Mouse (Mus musculus) hindbrain, embryonic 12.5 days (tissue): ENCODE measurements at regions not wholly inside any gene's neighbourhood (a gene's known extent, or its start where the extent isn't known, plus 50 kb on each side); places are given as distances from the start of the nearest gene placed in this dataset.

ENCODE experiments used
- ATAC-seq: fragments of 200-750 bp; cut with Nextera tagmentation; 2 replicates; pipeline ENCODE4 v1.8.0; 2017; ENCODE audit warnings: moderate TSS enrichment; ENCODE audit not compliant: low FRiP score
- H3K27ac ChIP-seq: fragments of 300-500 bp; sonication (generic); 2 replicates; pipeline ENCODE4 v1.5.1; 2016; ENCODE audit warnings: mild to moderate bottlenecking
- H3K27me3 ChIP-seq: fragments of 300-500 bp; sonication (generic); 2 replicates; pipeline ENCODE4 v1.6.1; 2016; ENCODE audit warnings: mild to moderate bottlenecking
- H3K36me3 ChIP-seq: fragments of 300-500 bp; sonication (generic); 2 replicates; pipeline ENCODE4 v1.6.1; 2016; ENCODE audit warnings: mild to moderate bottlenecking
- H3K4me1 ChIP-seq: fragments of 300-500 bp; sonication (generic); 2 replicates; pipeline ENCODE4 v1.6.1; 2016
- H3K4me2 ChIP-seq: fragments of 300-500 bp; sonication (generic); replicated peaks from 2 replicates; pipeline ENCODE4 v1.6.1; 2016; ENCODE audit warnings: mild to moderate bottlenecking
- H3K4me3 ChIP-seq: fragments of 300-500 bp; sonication (generic); 2 replicates; pipeline ENCODE4 v1.5.1; 2016; ENCODE audit warnings: mild to moderate bottlenecking
- H3K9ac ChIP-seq: fragments of 300-500 bp; sonication (generic); 2 replicates; pipeline ENCODE4 v1.6.1; 2016; ENCODE audit warnings: mild to moderate bottlenecking, moderate library complexity
- H3K9me3 ChIP-seq: fragments of 300-500 bp; sonication (generic); replicated peaks from 2 replicates; pipeline ENCODE4 v1.6.1; 2016; ENCODE audit warnings: mild to moderate bottlenecking
- WGBS: fragments of 180-500 bp; shearing (Covaris S2); methylation state at CpG from one replicate; pipeline ENCODE4 v1.1.7; 2016; 5-methylcytosine and 5-hydroxymethylcytosine counted together

DNA sequence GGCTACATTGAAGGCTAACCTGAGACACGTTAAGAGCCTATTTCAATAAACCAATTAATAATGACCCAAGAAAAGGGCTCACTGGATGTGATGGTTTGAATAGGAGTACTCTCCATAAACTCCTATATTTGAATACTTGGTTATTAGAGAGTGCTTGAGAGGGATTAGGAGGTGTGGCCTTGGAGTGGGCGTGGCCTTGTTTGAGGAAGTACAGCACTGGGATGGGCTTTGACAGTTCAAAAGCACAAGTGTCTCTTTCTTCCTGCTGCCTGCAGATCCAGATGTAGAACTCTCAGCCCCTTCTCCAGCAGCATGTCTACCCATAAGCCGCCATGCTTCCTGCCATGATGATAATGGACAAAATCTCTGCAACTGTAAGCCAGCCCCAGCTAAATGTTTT, 89.7 kb upstream of the Wnt4 start:
- peaks cover 3% of the 10 kb centered on the region; the same call in 1 of the 2 replicates for H3K27me3 ChIP-seq
- no peaks in the 10 kb centered on the region for H3K9me3 ChIP-seq
- no peak for ATAC-seq
- no peak overlapping the region for H3K4me2 ChIP-seq
- no peak overlapping the region for H3K4me3 ChIP-seq
- no peak overlapping the region for H3K9ac ChIP-seq
- H3K4me1 ChIP-seq = peaks cover 11% of the 10 kb centered on the region; the same call in 1 of the 2 replicates
- 83% methylated on average over 3 of the region's 3 CpGs for WGBS
- H3K27ac ChIP-seq = no peak overlapping the region
- H3K36me3 ChIP-seq = no peaks in the 10 kb centered on the region

DNA sequence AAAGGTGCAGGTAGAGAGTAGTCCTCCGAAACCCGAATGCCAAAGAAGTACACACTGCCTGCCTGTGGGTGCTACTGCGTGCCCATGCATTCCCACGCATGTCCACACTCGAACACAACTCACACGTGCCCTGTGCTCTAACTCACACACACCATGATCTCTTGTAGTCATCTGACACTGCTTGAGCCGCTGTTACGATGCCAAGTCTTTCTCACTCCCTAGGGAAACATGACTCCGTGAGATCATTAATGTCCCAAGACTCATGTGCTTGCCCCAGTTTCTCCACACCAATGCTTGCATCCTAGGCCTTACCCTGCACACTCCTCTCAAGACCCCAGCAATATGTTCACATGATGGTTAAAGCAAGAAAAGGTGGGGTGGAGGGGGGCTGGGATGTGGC, 90.2 kb upstream of the Wnt4 start:
- Histone ChIP-seq H3K27me3 (peaks cover 3% of the 10 kb centered on the region; the same call in 1 of the 2 replicates), H3K4me1 (peaks cover 11% of the 10 kb centered on the region; the same call in 1 of the 2 replicates), H3K36me3 (no peaks in the 10 kb centered on the region), H3K9ac (no peak overlapping the region), H3K4me2 (no peak overlapping the region), H3K9me3 (no peaks in the 10 kb centered on the region), H3K4me3 (no peak overlapping the region), H3K27ac (no peak overlapping the region)
- ATAC-seq = no peak
- WGBS = 90% methylated on average over 9 of the region's 9 CpGs

DNA sequence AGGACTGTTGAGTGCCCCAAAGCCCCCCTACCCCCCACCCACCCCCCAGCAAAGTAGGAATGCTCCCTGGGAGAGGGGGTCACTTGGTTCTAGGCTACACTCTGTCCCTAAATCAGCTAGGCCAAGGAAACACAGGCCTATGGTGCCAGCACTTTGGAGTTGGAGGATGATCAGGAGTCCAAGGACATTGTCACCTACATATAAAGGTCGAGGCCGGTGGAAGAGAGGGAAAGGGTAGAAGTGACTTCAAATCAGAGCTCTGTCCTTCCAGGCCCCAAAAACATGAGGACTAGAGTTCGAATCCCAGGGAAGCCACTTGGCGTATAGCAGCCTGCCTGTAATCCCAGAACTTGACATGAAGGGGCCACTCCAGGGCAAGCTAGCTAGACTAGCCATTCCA, 92.3 kb upstream of the Wnt4 start:
- Histone ChIP-seq H3K27me3 (peaks cover 3% of the 10 kb centered on the region; the same call in 1 of the 2 replicates), H3K4me1 (peaks cover 11% of the 10 kb centered on the region; the same call in 1 of the 2 replicates), H3K4me3 (no peak overlapping the region), H3K4me2 (no peak overlapping the region), H3K36me3 (no peaks in the 10 kb centered on the region), H3K27ac (no peak overlapping the region), H3K9me3 (no peaks in the 10 kb centered on the region), H3K9ac (no peak overlapping the region)
- 88% methylated on average over 4 of the region's 4 CpGs for WGBS
- no peak for ATAC-seq

DNA sequence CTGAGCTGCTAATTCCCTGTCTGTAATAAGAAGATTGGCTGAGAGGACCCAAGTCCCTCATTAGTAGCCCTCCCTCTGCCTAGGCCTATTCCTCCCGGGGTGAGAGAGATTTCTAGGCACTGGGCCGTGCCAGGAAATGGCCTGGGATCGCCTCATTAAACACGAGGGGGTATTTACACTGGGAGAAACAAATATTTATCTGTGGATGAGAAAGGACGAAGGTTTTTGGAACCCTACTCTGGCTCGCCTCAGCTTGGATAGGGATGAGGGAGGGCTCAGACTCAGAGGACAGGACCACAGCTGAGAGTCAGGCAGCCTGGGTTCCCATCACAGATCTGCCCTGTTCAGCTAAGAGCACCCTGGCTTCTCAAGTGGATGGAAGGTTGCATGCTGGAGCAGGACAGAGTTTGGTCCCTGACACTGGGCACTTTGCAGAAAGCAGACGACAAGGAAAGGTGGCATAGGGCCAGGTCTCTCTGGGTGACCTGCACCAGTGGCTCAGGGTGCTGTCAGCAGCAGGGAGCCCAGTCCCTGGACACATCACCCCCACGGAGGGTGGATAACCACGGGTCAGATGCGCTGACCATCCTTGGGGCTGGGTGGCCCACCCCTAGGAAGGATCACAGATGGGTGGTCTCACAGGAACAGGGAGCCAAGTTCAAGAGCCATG, 94.0 kb upstream of the Wnt4 start:
- 66% methylated on average over 10 of the region's 10 CpGs for WGBS
- no peak for ATAC-seq
- no peaks in the 10 kb centered on the region; the same call in 1 of the 2 replicates for H3K27me3 ChIP-seq
- H3K4me3 ChIP-seq = no peak overlapping the region
- H3K27ac ChIP-seq = no peak overlapping the region
- H3K4me1 ChIP-seq = peaks cover 11% of the 10 kb centered on the region; the same call in 1 of the 2 replicates
- no peak overlapping the region for H3K9ac ChIP-seq
- H3K9me3 ChIP-seq = no peaks in the 10 kb centered on the region
- no peaks in the 10 kb centered on the region for H3K36me3 ChIP-seq
- no peak overlapping the region for H3K4me2 ChIP-seq

- no peak for ATAC-seq
- 84% methylated on average over 14 of the region's 14 CpGs for WGBS
- Histone ChIP-seq H3K27me3 (no peaks in the 10 kb centered on the region; the same call in 1 of the 2 replicates), H3K4me2 (no peak overlapping the region), H3K27ac (no peak overlapping the region), H3K4me3 (no peak overlapping the region), H3K4me1 (peaks cover 11% of the 10 kb centered on the region; the same call in 1 of the 2 replicates), H3K9me3 (no peaks in the 10 kb centered on the region), H3K36me3 (no peaks in the 10 kb centered on the region), H3K9ac (no peak overlapping the region)
These were observed 94.7 kb upstream of the Wnt4 start for GRCm38 (mm10) chr4:137182547-137182946.

GRCm38 (mm10) chr4:137181252-137181651, 96.0 kb upstream of the Wnt4 start:
- Histone ChIP-seq H3K9me3 (no peaks in the 10 kb centered on the region), H3K27ac (no peak overlapping the region)

DNA sequence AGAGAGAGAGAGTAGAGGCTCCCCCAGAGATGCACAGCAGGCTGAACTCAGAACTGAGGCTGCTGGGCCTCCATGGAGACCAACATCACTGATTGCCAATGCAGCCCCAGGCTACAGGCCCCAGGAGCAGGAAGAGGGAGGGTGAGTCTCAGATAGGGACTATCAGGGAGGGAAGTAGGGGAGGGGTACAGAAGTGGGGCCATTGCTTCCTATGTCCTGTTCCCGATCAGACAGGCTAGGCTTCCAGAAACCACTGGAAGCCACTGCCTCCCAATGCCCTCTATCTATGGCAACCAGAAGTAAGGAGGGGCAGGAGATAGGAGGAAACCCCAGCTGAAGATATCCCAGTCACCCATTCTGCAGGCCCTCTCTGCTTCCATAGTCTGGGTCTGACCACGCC, 97.2 kb upstream of the Wnt4 start:
- Histone ChIP-seq H3K36me3 (no peaks in the 10 kb centered on the region), H3K4me3 (no peak overlapping the region), H3K27ac (no peak overlapping the region), H3K4me2 (no peak overlapping the region), H3K9me3 (no peaks in the 10 kb centered on the region), H3K9ac (no peak overlapping the region), H3K27me3 (no peaks in the 10 kb centered on the region; the same call in 1 of the 2 replicates), H3K4me1 (peaks cover 11% of the 10 kb centered on the region; the same call in 1 of the 2 replicates)
- WGBS = 70% methylated on average over 2 of the region's 2 CpGs
- ATAC-seq = no peak

More at GRCm38 (mm10) chr4:137181252-137181651, 96.0 kb upstream of the Wnt4 start:
- no peaks in the 10 kb centered on the region; the same call in 1 of the 2 replicates for H3K27me3 ChIP-seq
- no peak for ATAC-seq
- no peak overlapping the region for H3K9ac ChIP-seq
- H3K4me3 ChIP-seq = no peak overlapping the region
- H3K36me3 ChIP-seq = no peaks in the 10 kb centered on the region
- H3K4me2 ChIP-seq = no peak overlapping the region
- WGBS = 62% methylated on average over 8 of the region's 8 CpGs
- H3K4me1 ChIP-seq = peaks cover 11% of the 10 kb centered on the region; the same call in 1 of the 2 replicates

- no peaks in the 10 kb centered on the region; the same call in 1 of the 2 replicates for H3K27me3 ChIP-seq
- H3K4me2 ChIP-seq = no peak overlapping the region
- no peaks in the 10 kb centered on the region for H3K9me3 ChIP-seq
- no peaks in the 10 kb centered on the region for H3K36me3 ChIP-seq
- H3K4me3 ChIP-seq = no peak overlapping the region
- no peak overlapping the region for H3K27ac ChIP-seq
- H3K4me1 ChIP-seq = 0 out of 2 replicates have a peak, but pooled peaks cover 3% of the 10 kb centered on the region
- no peak overlapping the region for H3K9ac ChIP-seq
- 79% methylated on average over 3 of the region's 3 CpGs for WGBS
- no peak for ATAC-seq
These were observed 98.5 kb upstream of the Wnt4 start for GRCm38 (mm10) chr4:137178833-137179232.

GRCm38 (mm10) chr4:137164933-137165332, 112.4 kb upstream of the Wnt4 start:
- WGBS = 38% methylated on average over 9 of the region's 9 CpGs
- H3K9me3 ChIP-seq = no peaks in the 10 kb centered on the region
- H3K4me2 ChIP-seq = peak overlapping the region; percentile 32
- H3K36me3 ChIP-seq = no peaks in the 10 kb centered on the region
- H3K4me3 ChIP-seq = peak overlapping the region; percentile 15; the same call in 1 of the 2 replicates
- no peak overlapping the region for H3K9ac ChIP-seq
- no peak overlapping the region for H3K27ac ChIP-seq
- ATAC-seq = no peak
- peaks cover 2% of the 10 kb centered on the region; the same call in 1 of the 2 replicates for H3K4me1 ChIP-seq
- peaks cover 26% of the 10 kb centered on the region for H3K27me3 ChIP-seq

- Histone ChIP-seq H3K9me3 (no peaks in the 10 kb centered on the region), H3K27me3 (peaks cover 26% of the 10 kb centered on the region), H3K4me1 (peaks cover 2% of the 10 kb centered on the region; the same call in 1 of the 2 replicates), H3K4me2 (peak overlapping the region; percentile 32), H3K4me3 (peak overlapping the region; percentile 15; the same call in 1 of the 2 replicates), H3K36me3 (no peaks in the 10 kb centered on the region), H3K9ac (no peak overlapping the region), H3K27ac (no peak overlapping the region)
- WGBS = 5% methylated on average over 12 of the region's 12 CpGs
- ATAC-seq = no peak
These were observed 112.9 kb upstream of the Wnt4 start for GRCm38 (mm10) chr4:137164429-137164828.

DNA sequence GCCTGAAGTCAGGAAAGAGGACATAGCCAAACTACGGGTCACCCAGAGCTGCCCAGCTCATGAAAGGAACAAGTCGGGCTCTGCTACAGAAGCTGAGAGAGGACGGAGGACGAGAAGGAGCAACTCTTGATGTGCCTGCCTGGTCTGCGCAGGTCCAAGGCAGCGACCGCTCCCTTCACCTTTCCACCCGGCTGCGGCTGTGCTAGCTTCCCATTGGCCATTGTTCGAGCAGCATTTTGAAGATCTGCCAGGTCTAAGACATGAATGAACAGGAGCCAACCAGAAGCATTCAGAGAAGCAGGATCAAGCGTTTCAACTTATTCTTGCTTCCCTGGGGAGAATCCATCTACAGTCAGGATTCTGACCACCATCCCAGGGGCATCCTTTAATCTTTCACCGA, 113.3 kb upstream of the Wnt4 start:
- ATAC-seq = no peak
- Histone ChIP-seq H3K4me2 (no peak overlapping the region), H3K9me3 (no peaks in the 10 kb centered on the region), H3K9ac (no peak overlapping the region), H3K36me3 (no peaks in the 10 kb centered on the region), H3K4me3 (no peak overlapping the region), H3K4me1 (peaks cover 2% of the 10 kb centered on the region; the same call in 1 of the 2 replicates), H3K27me3 (peaks cover 26% of the 10 kb centered on the region), H3K27ac (no peak overlapping the region)
- 70% methylated on average over 12 of the region's 12 CpGs for WGBS

DNA sequence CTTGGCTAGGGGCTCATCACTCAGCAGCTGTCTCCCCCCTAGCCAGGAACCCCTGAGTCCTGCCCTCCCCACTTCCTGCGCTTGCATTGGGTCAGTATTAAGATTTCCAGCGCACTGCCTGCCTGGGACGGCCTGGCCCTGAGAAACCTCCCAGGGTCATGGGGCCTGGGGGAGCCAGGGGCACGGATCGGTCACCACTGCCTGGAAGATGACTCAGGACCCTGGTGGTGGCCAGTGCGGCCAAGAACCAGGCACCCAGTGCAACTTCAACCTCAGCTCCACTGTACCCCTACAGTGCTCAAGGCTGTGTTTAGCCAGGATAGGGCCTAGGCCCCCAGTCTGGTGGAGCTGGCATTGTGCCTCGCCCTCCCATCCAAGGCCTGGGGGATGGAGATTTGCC, 111.9 kb upstream of the Zbtb40 start:
- ATAC-seq = no peak
- H3K4me2 ChIP-seq = no peak overlapping the region
- H3K4me1 ChIP-seq = peaks cover 2% of the 10 kb centered on the region; the same call in 1 of the 2 replicates
- peaks cover 21% of the 10 kb centered on the region for H3K27me3 ChIP-seq
- H3K4me3 ChIP-seq = no peak overlapping the region
- 76% methylated on average over 7 of the region's 7 CpGs for WGBS
- no peak overlapping the region for H3K9ac ChIP-seq
- no peaks in the 10 kb centered on the region for H3K36me3 ChIP-seq
- no peak overlapping the region for H3K27ac ChIP-seq
- no peaks in the 10 kb centered on the region for H3K9me3 ChIP-seq

DNA sequence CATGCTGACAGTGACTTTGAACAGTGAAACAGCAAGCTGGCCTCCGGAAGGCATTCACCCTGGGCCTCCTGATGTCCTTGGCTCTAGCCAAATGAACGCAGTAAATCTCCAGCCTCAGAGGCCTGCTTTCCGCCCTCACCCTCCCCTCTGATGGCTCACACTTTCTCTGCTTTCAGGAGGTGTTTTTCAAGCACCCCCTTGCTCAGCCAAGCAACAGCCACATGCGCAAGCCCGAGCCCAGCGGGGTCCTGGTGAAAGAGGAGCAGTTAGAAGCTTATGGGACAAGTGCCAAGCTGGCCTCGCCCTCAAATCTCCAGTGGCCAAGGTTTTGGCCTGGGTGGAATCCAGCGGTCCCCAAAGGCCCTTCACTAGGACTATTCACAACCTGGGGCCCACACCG, 109.6 kb upstream of the Zbtb40 start:
- H3K4me3 ChIP-seq = no peak overlapping the region
- 0 out of 2 replicates have a peak, but pooled peaks cover 2% of the 10 kb centered on the region for H3K27me3 ChIP-seq
- ATAC-seq = no peak
- no peak overlapping the region for H3K27ac ChIP-seq
- no peak overlapping the region for H3K4me2 ChIP-seq
- H3K9me3 ChIP-seq = no peaks in the 10 kb centered on the region
- H3K9ac ChIP-seq = no peak overlapping the region
- 76% methylated on average over 9 of the region's 9 CpGs for WGBS
- no peaks in the 10 kb centered on the region for H3K4me1 ChIP-seq
- H3K36me3 ChIP-seq = no peaks in the 10 kb centered on the region
